Mouse (Mus musculus) layer of hippocampus, adult 9-11 months (tissue): ENCODE measurements around the gene Kcnh6.

Source experiments
- DNase-seq: peaks from one replicate; pipeline ENCODE4 v3.0.0; 2022

Gene Kcnh6

GRCm38 (mm10) chr11:106007821-106008220 is at the start of gene Kcnh6:
Gene Kcnh6, plus strand, starts transcription at chr11:106008124.
- DNase-seq, result no peak

GRCm38 (mm10) chr11:105958566-105958965 is 49.4 kb upstream of the Kcnh6 start:
- DNase-seq, result no peak

- peak; percentile 52 for DNase-seq
These were observed 48.6 kb upstream of the Kcnh6 start for GRCm38 (mm10) chr11:105959355-105959754.

- DNase-seq, result no peak
These were observed 43.2 kb upstream of the Kcnh6 start for GRCm38 (mm10) chr11:105964691-105965090.

GRCm38 (mm10) chr11:105966288-105966687 is 41.6 kb upstream of the Kcnh6 start:
- DNase-seq, result no peak

GRCm38 (mm10) chr11:105967741-105968574 is 40.0 kb upstream of the Kcnh6 start, which contains the start of gene Ace:
Gene Ace, plus strand, starts transcription at chr11:105967945.
- no peak for DNase-seq

- no peak for DNase-seq
These were observed 39.0 kb upstream of the Kcnh6 start for GRCm38 (mm10) chr11:105968948-105969347.

- no peak for DNase-seq
These were observed 38.4 kb upstream of the Kcnh6 start for GRCm38 (mm10) chr11:105969516-105969915.

- DNase-seq, result no peak
These were observed 33.3 kb upstream of the Kcnh6 start for GRCm38 (mm10) chr11:105974593-105974992.

- no peak for DNase-seq
These were observed 32.9 kb upstream of the Kcnh6 start for GRCm38 (mm10) chr11:105975050-105975449.

- DNase-seq, result no peak
These were observed 32.3 kb upstream of the Kcnh6 start for GRCm38 (mm10) chr11:105975636-105976035.

- DNase-seq, result no peak
These were observed 29.7 kb upstream of the Kcnh6 start for GRCm38 (mm10) chr11:105978232-105978631.

- DNase-seq, result no peak
These were observed 29.3 kb upstream of the Kcnh6 start for GRCm38 (mm10) chr11:105978634-105979033.

- no peak for DNase-seq
These were observed 23.5 kb upstream of the Kcnh6 start for GRCm38 (mm10) chr11:105984452-105984851.

GRCm38 (mm10) chr11:105987446-105987845 is 20.5 kb upstream of the Kcnh6 start:
- DNase-seq, result no peak

GRCm38 (mm10) chr11:105989446-105989845 is 18.5 kb upstream of the Kcnh6 start:
- no peak for DNase-seq

GRCm38 (mm10) chr11:105990231-105990630 is 17.7 kb upstream of the Kcnh6 start:
- DNase-seq, result no peak

- no peak for DNase-seq
These were observed 13.5 kb upstream of the Kcnh6 start, which contains the start of gene Ace3 for GRCm38 (mm10) chr11:105994375-105994774. Gene Ace3, plus strand, starts transcription at chr11:105994675.

- DNase-seq, result no peak
These were observed 7.9 kb upstream of the Kcnh6 start for GRCm38 (mm10) chr11:106000062-106000461.

- DNase-seq, result peak; percentile 28
These were observed 6.2 kb upstream of the Kcnh6 start for GRCm38 (mm10) chr11:106001718-106002117.

- DNase-seq, result no peak
These were observed 3.3 kb upstream of the Kcnh6 start for GRCm38 (mm10) chr11:106004576-106004975.

GRCm38 (mm10) chr11:106005970-106006369 is 2.0 kb upstream of the Kcnh6 start:
- no peak for DNase-seq

GRCm38 (mm10) chr11:106012711-106013110 is 4.8 kb downstream of the Kcnh6 start:
- no peak for DNase-seq

- DNase-seq, result peak; percentile 62
These were observed 5.8 kb downstream of the Kcnh6 start for GRCm38 (mm10) chr11:106013556-106014225.
